Mouse (Mus musculus): ENCODE measurements around the gene Retreg3.

DNA sequence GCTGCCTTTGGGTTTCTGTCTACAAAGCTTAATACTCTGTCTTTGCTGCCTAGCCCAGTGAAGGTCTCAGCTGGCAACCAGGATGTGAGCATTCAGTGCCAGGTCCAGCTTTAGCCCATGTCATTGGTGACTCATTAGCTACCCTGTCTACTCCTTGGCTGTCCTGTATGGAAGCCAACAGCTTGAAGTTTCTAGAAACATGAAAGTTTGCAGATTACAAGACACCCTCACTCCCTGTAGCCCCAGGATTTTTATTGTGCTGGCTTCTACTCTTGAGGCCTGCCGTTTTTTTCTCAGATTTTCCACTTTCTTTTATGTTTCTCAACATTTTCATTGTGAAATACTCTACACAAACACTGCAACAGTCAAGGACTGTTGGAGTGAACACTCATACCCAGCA, 29.8 kb downstream of the Retreg3 start:
- TF ChIP-seq POLR2A (IDR thresholded peaks at IDR 0.05; ENCODE audit: insufficient read depth, low read depth, low read length) = no peak
- no peak for TF ChIP-seq CTCF (IDR thresholded peaks at IDR 0.05; ENCODE audit: insufficient read depth, low read depth, low read length)
